Mouse (Mus musculus) limb, embryonic 15.5 days (tissue): ENCODE data around the gene Olfr573-ps1. TPM values are rescaled to one million over a fixed set of nuclear protein-coding genes. Genes with fewer than 3 reads are reported as not detected.

Experiments used
- ATAC-seq: fragments of 200-750 bp; cut with Nextera tagmentation; 2 replicates; pipeline ENCODE4 v1.8.0; 2017; ENCODE audit warnings: low read depth, moderate TSS enrichment; ENCODE audit not compliant: insufficient number of reproducible peaks, low FRiP score, low TSS enrichment
- H3K27ac ChIP-seq: fragments of 300-500 bp; sonication (generic); 2 replicates; pipeline ENCODE4 v1.5.1; 2015; ENCODE audit warnings: moderate library complexity, mild to moderate bottlenecking, inconsistent platforms
- H3K27me3 ChIP-seq: fragments of 300-500 bp; sonication (generic); 2 replicates; pipeline ENCODE4 v1.6.1; 2015; ENCODE audit warnings: inconsistent platforms
- H3K36me3 ChIP-seq: fragments of 300-500 bp; sonication (generic); 2 replicates; pipeline ENCODE4 v1.6.1; 2015; ENCODE audit warnings: inconsistent platforms
- H3K4me1 ChIP-seq: fragments of 300-500 bp; sonication (generic); 2 replicates; pipeline ENCODE4 v1.6.1; 2015; ENCODE audit warnings: inconsistent platforms
- H3K4me2 ChIP-seq: fragments of 300-500 bp; sonication (generic); 2 replicates; pipeline ENCODE4 v1.6.1; 2015; ENCODE audit warnings: mild to moderate bottlenecking, inconsistent platforms
- H3K4me3 ChIP-seq: fragments of 300-500 bp; sonication (generic); 2 replicates; pipeline ENCODE4 v1.5.1; 2015; ENCODE audit warnings: mild to moderate bottlenecking, inconsistent platforms
- H3K9ac ChIP-seq: fragments of 300-500 bp; sonication (generic); 2 replicates; pipeline ENCODE4 v1.6.1; 2015; ENCODE audit warnings: inconsistent platforms
- H3K9me3 ChIP-seq: fragments of 300-500 bp; sonication (generic); 2 replicates; pipeline ENCODE4 v1.6.1; 2016; ENCODE audit warnings: inconsistent platforms
- WGBS: fragments of 180-500 bp; shearing (Covaris S2); methylation state at CpG from one replicate; pipeline ENCODE4 v1.1.7; 2015; 5-methylcytosine and 5-hydroxymethylcytosine counted together
- polyA plus RNA-seq: library from polyadenylated mRNA; unstranded; fragments of >200 nt; fragmentation: Nextera tagmentation; extraction: Ambion mirVana; gene quantifications from 2 replicates; pipeline ENCODE4 v1.2.1, GENCODE M21; 2015

Olfr573-ps1 gene
- not detected in 2 replicates for polyA plus RNA-seq

DNA sequence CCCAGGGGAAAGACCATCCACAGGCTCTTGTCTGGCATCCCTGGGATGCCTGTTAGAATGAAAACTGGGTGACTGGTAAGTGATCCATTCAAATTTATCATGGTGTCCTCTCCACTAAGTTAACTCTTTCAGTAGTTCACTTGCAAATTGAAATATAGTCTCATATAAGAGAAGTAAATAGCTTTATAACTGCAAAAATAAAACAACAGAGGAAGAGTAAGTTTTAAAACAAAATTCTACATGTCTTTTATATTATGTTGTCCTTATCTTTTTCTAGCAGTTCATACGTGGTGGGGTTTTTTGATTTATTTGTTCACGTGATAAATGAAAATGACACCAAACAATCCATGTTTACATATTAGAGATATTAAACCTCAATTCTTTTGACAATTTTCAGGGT lies at the start of gene Olfr573-ps1:
Gene Olfr573-ps1, minus strand, starts transcription at position 101 of the 400 bp plus-strand sequence.
- 89% methylated on average over 2 of the region's 2 CpGs for WGBS
- no peaks in the 10 kb centered on the region for H3K36me3 ChIP-seq
- H3K27ac ChIP-seq: no peak within 1 kb of the TSS
- no peak within 1 kb of the TSS for H3K4me3 ChIP-seq
- no peak within 1 kb of the TSS for H3K9ac ChIP-seq
- H3K4me1 ChIP-seq: no peaks in the 10 kb centered on the region
- no peak within 1 kb of the TSS for H3K4me2 ChIP-seq
- no peaks in the 10 kb centered on the region for H3K27me3 ChIP-seq
- no peaks in the 10 kb centered on the region for H3K9me3 ChIP-seq
- no peak for ATAC-seq

GRCm38 (mm10) chr7:102989224-102989623 lies 46.8 kb upstream of the Olfr573-ps1 start, which contains the start of gene Olfr578:
Gene Olfr578, minus strand, starts transcription at chr7:102989324.
- Histone ChIP-seq H3K4me1 (no peaks in the 10 kb centered on the region), H3K27ac (no peak within 1 kb of the TSS), H3K36me3 (no peaks in the 10 kb centered on the region), H3K9ac (no peak within 1 kb of the TSS), H3K9me3 (no peaks in the 10 kb centered on the region), H3K4me3 (no peak within 1 kb of the TSS), H3K4me2 (no peak within 1 kb of the TSS), H3K27me3 (no peaks in the 10 kb centered on the region)
- ATAC-seq: no peak
- WGBS: 64% methylated on average over 3 of the region's 3 CpGs

DNA sequence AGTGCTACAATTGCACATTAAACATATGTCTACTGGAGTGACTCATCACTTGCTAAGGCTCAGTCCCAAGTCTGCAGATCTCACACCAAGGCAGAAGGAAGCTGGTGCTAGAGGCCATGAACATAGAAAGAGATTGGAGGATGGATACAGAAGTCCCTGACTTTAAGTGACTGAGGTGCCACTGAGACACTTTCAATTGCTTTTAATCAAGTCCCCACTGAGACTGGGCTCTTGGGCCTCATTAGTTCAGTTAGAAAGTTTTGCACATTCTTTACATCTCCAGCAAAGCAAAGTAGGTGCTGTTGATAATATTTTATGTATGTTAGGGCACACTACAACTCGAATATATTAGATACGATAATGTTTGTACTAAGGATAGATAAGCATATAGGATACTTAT lies 33.5 kb upstream of the Olfr573-ps1 start, which contains the start of gene Olfr577:
Gene Olfr577, minus strand, starts transcription at position 101 of the 400 bp plus-strand sequence.
- WGBS: 77% methylated on average over 2 of the region's 2 CpGs
- H3K9ac ChIP-seq: no peak within 1 kb of the TSS
- H3K4me1 ChIP-seq: no peaks in the 10 kb centered on the region
- H3K9me3 ChIP-seq: no peaks in the 10 kb centered on the region
- no peaks in the 10 kb centered on the region for H3K27me3 ChIP-seq
- H3K4me3 ChIP-seq: no peak within 1 kb of the TSS
- H3K27ac ChIP-seq: no peak within 1 kb of the TSS
- H3K36me3 ChIP-seq: no peaks in the 10 kb centered on the region
- ATAC-seq: no peak
- H3K4me2 ChIP-seq: no peak within 1 kb of the TSS

- no peaks in the 10 kb centered on the region for H3K27me3 ChIP-seq
- H3K9me3 ChIP-seq: no peaks in the 10 kb centered on the region
- no peaks in the 10 kb centered on the region for H3K36me3 ChIP-seq
- H3K9ac ChIP-seq: no peak overlapping the region
- H3K4me3 ChIP-seq: no peak overlapping the region
- H3K4me1 ChIP-seq: no peaks in the 10 kb centered on the region
- WGBS: 46% methylated on average over 1 of the region's 1 CpGs
- no peak overlapping the region for H3K4me2 ChIP-seq
- H3K27ac ChIP-seq: no peak overlapping the region
- ATAC-seq: no peak
Observed at GRCm38 (mm10) chr7:102974399-102974798, 32.0 kb upstream of the Olfr573-ps1 start.

DNA sequence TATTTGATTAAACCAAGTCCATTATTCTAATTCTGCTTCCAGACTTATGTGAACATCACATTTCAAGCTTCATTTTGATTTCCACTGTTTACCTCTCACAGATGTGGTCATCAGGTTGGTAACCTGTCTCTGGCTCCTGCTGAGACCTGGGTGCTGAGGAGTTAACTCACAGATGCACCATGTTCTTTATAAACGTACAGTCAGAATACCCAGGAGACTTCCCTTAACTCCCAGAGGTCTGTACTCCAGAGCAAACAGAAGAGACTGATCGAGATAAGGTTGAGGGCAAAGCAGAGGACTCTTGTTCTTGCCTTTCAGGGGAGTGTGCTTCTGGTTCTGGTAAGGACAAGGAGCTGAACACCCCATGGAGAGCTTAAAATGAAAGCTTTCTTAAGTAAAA lies 20.0 kb upstream of the Olfr573-ps1 start, which contains the start of gene Olfr576:
Gene Olfr576, plus strand, starts transcription at position 301 of the 400 bp plus-strand sequence.
- no peaks in the 10 kb centered on the region for H3K9me3 ChIP-seq
- H3K9ac ChIP-seq: no peak within 1 kb of the TSS
- H3K4me2 ChIP-seq: no peak within 1 kb of the TSS
- H3K4me1 ChIP-seq: no peaks in the 10 kb centered on the region
- H3K36me3 ChIP-seq: no peaks in the 10 kb centered on the region
- no peak for ATAC-seq
- H3K27me3 ChIP-seq: no peaks in the 10 kb centered on the region
- H3K4me3 ChIP-seq: no peak within 1 kb of the TSS
- no peak within 1 kb of the TSS for H3K27ac ChIP-seq
- WGBS: 49% methylated on average over 2 of the region's 2 CpGs

- Histone ChIP-seq H3K4me2 (no peak within 1 kb of the TSS), H3K4me3 (no peak within 1 kb of the TSS), H3K27ac (no peak within 1 kb of the TSS), H3K9ac (no peak within 1 kb of the TSS), H3K4me1 (no peaks in the 10 kb centered on the region), H3K27me3 (no peaks in the 10 kb centered on the region), H3K9me3 (no peaks in the 10 kb centered on the region), H3K36me3 (no peaks in the 10 kb centered on the region)
- ATAC-seq: no peak
- WGBS: 60% methylated on average over 1 of the region's 1 CpGs
Observed at GRCm38 (mm10) chr7:102958593-102958992, 16.2 kb upstream of the Olfr573-ps1 start, which contains the start of gene Olfr575. Gene Olfr575, minus strand, starts transcription at chr7:102958775.

DNA sequence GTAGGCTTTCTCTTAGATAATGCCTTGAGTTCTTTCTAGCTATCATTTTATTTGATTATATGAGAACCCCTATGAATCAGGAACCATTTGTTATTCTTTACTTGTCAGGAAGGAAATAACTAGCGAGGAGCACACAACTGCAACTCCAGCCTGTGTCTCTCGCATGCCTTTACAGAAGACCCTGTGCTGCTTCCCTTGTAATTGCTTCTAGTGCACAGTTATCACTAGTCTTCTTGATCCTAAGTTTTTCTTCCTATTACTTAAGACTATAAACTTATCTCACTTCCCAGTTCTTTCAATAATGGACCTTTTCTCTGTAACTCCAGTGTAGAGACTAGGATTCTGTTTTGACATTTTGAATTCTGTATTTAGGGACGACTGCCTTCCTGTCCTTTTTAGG lies 15.8 kb upstream of the Olfr573-ps1 start:
- ATAC-seq: no peak
- H3K4me2 ChIP-seq: no peak overlapping the region
- no peaks in the 10 kb centered on the region for H3K9me3 ChIP-seq
- WGBS: 73% methylated on average over 3 of the region's 3 CpGs
- no peaks in the 10 kb centered on the region for H3K27me3 ChIP-seq
- no peak overlapping the region for H3K27ac ChIP-seq
- H3K36me3 ChIP-seq: no peaks in the 10 kb centered on the region
- no peak overlapping the region for H3K4me3 ChIP-seq
- no peaks in the 10 kb centered on the region for H3K4me1 ChIP-seq
- no peak overlapping the region for H3K9ac ChIP-seq

- H3K27me3 ChIP-seq: no peaks in the 10 kb centered on the region
- no peaks in the 10 kb centered on the region for H3K4me1 ChIP-seq
- H3K4me3 ChIP-seq: no peak overlapping the region
- H3K27ac ChIP-seq: no peak overlapping the region
- H3K4me2 ChIP-seq: no peak overlapping the region
- 45% methylated on average over 1 of the region's 1 CpGs for WGBS
- H3K9ac ChIP-seq: no peak overlapping the region
- ATAC-seq: no peak
- no peaks in the 10 kb centered on the region for H3K36me3 ChIP-seq
- H3K9me3 ChIP-seq: no peaks in the 10 kb centered on the region
Observed at GRCm38 (mm10) chr7:102950732-102951131, 8.4 kb upstream of the Olfr573-ps1 start.

GRCm38 (mm10) chr7:102948167-102948566 lies 5.8 kb upstream of the Olfr573-ps1 start, which contains the start of gene Olfr574:
Gene Olfr574, plus strand, starts transcription at chr7:102948467.
- no peak for ATAC-seq
- WGBS: 87% methylated on average over 1 of the region's 1 CpGs
- Histone ChIP-seq H3K4me1 (no peaks in the 10 kb centered on the region), H3K36me3 (no peaks in the 10 kb centered on the region), H3K9ac (no peak within 1 kb of the TSS), H3K27ac (no peak within 1 kb of the TSS), H3K9me3 (no peaks in the 10 kb centered on the region), H3K27me3 (no peaks in the 10 kb centered on the region), H3K4me2 (no peak within 1 kb of the TSS), H3K4me3 (no peak within 1 kb of the TSS)

- Histone ChIP-seq H3K27me3 (no peaks in the 10 kb centered on the region), H3K9me3 (no peaks in the 10 kb centered on the region), H3K27ac (no peak overlapping the region), H3K4me3 (no peak overlapping the region), H3K4me2 (no peak overlapping the region), H3K4me1 (no peaks in the 10 kb centered on the region), H3K36me3 (no peaks in the 10 kb centered on the region), H3K9ac (no peak overlapping the region)
- 76% methylated on average over 1 of the region's 1 CpGs for WGBS
- ATAC-seq: no peak
Observed at GRCm38 (mm10) chr7:102943417-102943816, 1.0 kb upstream of the Olfr573-ps1 start.

- Histone ChIP-seq H3K27ac (no peak overlapping the region), H3K27me3 (no peaks in the 10 kb centered on the region), H3K4me2 (no peak overlapping the region), H3K9me3 (no peaks in the 10 kb centered on the region), H3K4me3 (no peak overlapping the region), H3K9ac (no peak overlapping the region), H3K36me3 (no peaks in the 10 kb centered on the region), H3K4me1 (no peaks in the 10 kb centered on the region)
- 66% methylated on average over 3 of the region's 3 CpGs for WGBS
- ATAC-seq: no peak
Observed at GRCm38 (mm10) chr7:102927105-102927504, 15.3 kb downstream of the Olfr573-ps1 start.

- H3K4me2 ChIP-seq: no peak within 1 kb of the TSS
- no peak for ATAC-seq
- no peak within 1 kb of the TSS for H3K27ac ChIP-seq
- no peaks in the 10 kb centered on the region for H3K4me1 ChIP-seq
- WGBS: 51% methylated on average over 1 of the region's 1 CpGs
- H3K9ac ChIP-seq: no peak within 1 kb of the TSS
- no peaks in the 10 kb centered on the region for H3K36me3 ChIP-seq
- H3K27me3 ChIP-seq: no peaks in the 10 kb centered on the region
- H3K4me3 ChIP-seq: no peak within 1 kb of the TSS
- no peaks in the 10 kb centered on the region for H3K9me3 ChIP-seq
Observed at GRCm38 (mm10) chr7:102924109-102924508, 18.3 kb downstream of the Olfr573-ps1 start, which contains the start of gene Olfr572. Gene Olfr572, plus strand, starts transcription at chr7:102924409.

DNA sequence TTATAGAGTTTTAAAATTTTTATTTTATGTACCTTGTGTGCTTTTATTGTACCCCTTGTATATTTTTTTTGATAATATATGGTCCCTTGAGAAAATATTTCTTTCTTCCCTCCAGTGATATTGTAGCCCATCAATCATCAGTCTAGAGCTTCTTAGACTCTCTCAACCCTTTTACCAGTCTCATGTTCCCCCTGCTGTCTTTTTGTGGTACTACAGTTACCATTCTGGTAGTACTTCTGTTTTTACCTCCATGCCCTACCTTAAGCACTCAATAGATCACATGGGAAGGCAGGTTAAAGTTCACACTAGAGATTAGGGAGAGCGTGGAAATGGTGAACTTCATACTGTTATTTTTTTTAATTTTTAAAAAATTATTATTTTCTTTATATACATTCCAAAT lies 22.7 kb downstream of the Olfr573-ps1 start:
- Histone ChIP-seq H3K4me3 (no peak overlapping the region), H3K27ac (no peak overlapping the region), H3K4me1 (no peaks in the 10 kb centered on the region), H3K27me3 (no peaks in the 10 kb centered on the region), H3K9ac (no peak overlapping the region), H3K4me2 (no peak overlapping the region), H3K36me3 (no peaks in the 10 kb centered on the region), H3K9me3 (no peaks in the 10 kb centered on the region)
- WGBS: 25% methylated on average over 1 of the region's 1 CpGs
- ATAC-seq: no peak
